Mouse (Mus musculus): ENCODE results near the gene Kcnj15. TPM values are rescaled to one million over a fixed set of nuclear protein-coding genes. Genes with fewer than 3 reads are reported as not detected.

The Kcnj15 gene
- total RNA-seq, 1 experiment: 0.04 TPM

GRCm38 (mm10) chr16:95231768-95232167 is 25.6 kb upstream of the Kcnj15 start:
- no peak overlapping the region for H3K9ac ChIP-seq (ENCODE audit: insufficient read depth, low read depth, low read length, poor library complexity, severe bottlenecking)

GRCm38 (mm10) chr16:95234891-95235548 is 22.3 kb upstream of the Kcnj15 start:
- Histone ChIP-seq H3K9me3 (ENCODE audit: control insufficient read depth, insufficient read depth, low read depth, low read length) (no peaks in the 10 kb centered on the region), H3K4me3 (ENCODE audit: insufficient read depth in 1 of 2, low read depth in 1 of 2, low read length in 2 of 2, poor library complexity in 1 of 2, severe bottlenecking in 1 of 2) (no peak overlapping the region), H3K4me1 (ENCODE audit: control insufficient read depth in 2 of 2, insufficient read depth in 2 of 2, low read length in 2 of 2, poor library complexity in 1 of 2) (no peaks in the 10 kb centered on the region), H3K36me3 (ENCODE audit: control insufficient read depth, insufficient read depth, low read length, poor library complexity, severe bottlenecking) (no peaks in the 10 kb centered on the region), H3K9ac (ENCODE audit: insufficient read depth, low read depth, low read length, poor library complexity, severe bottlenecking) (no peak overlapping the region), H3K27ac (ENCODE audit: insufficient read depth, low read depth, low read length, poor library complexity, severe bottlenecking) (no peak overlapping the region)
- no peak for DNase-seq (ENCODE audit: low read depth, low spot score)
- in situ Hi-C loops (cut with MboI; ENCODE audit: low sequenced_read_pairs in 2 of 2, unreplicated experiment in 2 of 2): no loop called here
- no peak for TF ChIP-seq ZC3H11A (IDR thresholded peaks at IDR 0.05; ENCODE audit: borderline replicate concordance, low read depth, low read length)
- no peak for TF ChIP-seq HCFC1 (IDR thresholded peaks at IDR 0.05; ENCODE audit: borderline replicate concordance, insufficient read depth, low read length)
- TF ChIP-seq ZNF384 (IDR thresholded peaks at IDR 0.05; ENCODE audit: low read depth, low read length): no peak
- TF ChIP-seq MAFK (IDR thresholded peaks at IDR 0.05; ENCODE audit: insufficient read depth, low read depth, low read length): no peak
- TF ChIP-seq CHD2 (IDR thresholded peaks at IDR 0.05; ENCODE audit: low read depth, low read length): no peak

More at GRCm38 (mm10) chr16:95231768-95232167, 25.6 kb upstream of the Kcnj15 start:
- no peak overlapping the region for H3K4me3 ChIP-seq (ENCODE audit: insufficient read depth in 1 of 2, low read depth in 1 of 2, low read length in 2 of 2, poor library complexity in 1 of 2, severe bottlenecking in 1 of 2)
- no peak for TF ChIP-seq MAFK (IDR thresholded peaks at IDR 0.05; ENCODE audit: insufficient read depth, low read depth, low read length)
- no peak for TF ChIP-seq CHD2 (IDR thresholded peaks at IDR 0.05; ENCODE audit: low read depth, low read length)
- no peaks in the 10 kb centered on the region for H3K4me1 ChIP-seq (ENCODE audit: control insufficient read depth in 2 of 2, insufficient read depth in 2 of 2, low read length in 2 of 2, poor library complexity in 1 of 2)
- H3K27ac ChIP-seq (ENCODE audit: insufficient read depth, low read depth, low read length, poor library complexity, severe bottlenecking): no peak overlapping the region
- no peak for DNase-seq (ENCODE audit: low read depth, low spot score)
- in situ Hi-C loops (cut with MboI; ENCODE audit: low sequenced_read_pairs in 2 of 2, unreplicated experiment in 2 of 2): no loop called here
- H3K9me3 ChIP-seq (ENCODE audit: control insufficient read depth, insufficient read depth, low read depth, low read length): no peaks in the 10 kb centered on the region
- no peaks in the 10 kb centered on the region for H3K36me3 ChIP-seq (ENCODE audit: control insufficient read depth, insufficient read depth, low read length, poor library complexity, severe bottlenecking)

GRCm38 (mm10) chr16:95239209-95239925 is 18.0 kb upstream of the Kcnj15 start:
- no peaks in the 10 kb centered on the region for H3K9me3 ChIP-seq (ENCODE audit: control insufficient read depth, insufficient read depth, low read depth, low read length)
- in situ Hi-C loops (cut with MboI; ENCODE audit: low sequenced_read_pairs in 2 of 2, unreplicated experiment in 2 of 2): no loop called here
- no peak overlapping the region for H3K9ac ChIP-seq (ENCODE audit: insufficient read depth, low read depth, low read length, poor library complexity, severe bottlenecking)
- no peak for DNase-seq (ENCODE audit: low read depth, low spot score)
- H3K4me3 ChIP-seq (ENCODE audit: insufficient read depth in 1 of 2, low read depth in 1 of 2, low read length in 2 of 2, poor library complexity in 1 of 2, severe bottlenecking in 1 of 2): no peak overlapping the region
- H3K36me3 ChIP-seq (ENCODE audit: control insufficient read depth, insufficient read depth, low read length, poor library complexity, severe bottlenecking): no peaks in the 10 kb centered on the region
- no peak for TF ChIP-seq MAFK (IDR thresholded peaks at IDR 0.05; ENCODE audit: insufficient read depth, low read depth, low read length)
- TF ChIP-seq ZC3H11A (IDR thresholded peaks at IDR 0.05; ENCODE audit: borderline replicate concordance, low read depth, low read length): no peak
- TF ChIP-seq CHD2 (IDR thresholded peaks at IDR 0.05; ENCODE audit: low read depth, low read length): no peak
- TF ChIP-seq ZNF384 (IDR thresholded peaks at IDR 0.05; ENCODE audit: low read depth, low read length): no peak
- TF ChIP-seq HCFC1 (IDR thresholded peaks at IDR 0.05; ENCODE audit: borderline replicate concordance, insufficient read depth, low read length): no peak
- H3K4me1 ChIP-seq (ENCODE audit: control insufficient read depth in 2 of 2, insufficient read depth in 2 of 2, low read length in 2 of 2, poor library complexity in 1 of 2): no peaks in the 10 kb centered on the region
- no peak overlapping the region for H3K27ac ChIP-seq (ENCODE audit: insufficient read depth, low read depth, low read length, poor library complexity, severe bottlenecking)

- no peak for DNase-seq (ENCODE audit: low read depth, low spot score)
- H3K36me3 ChIP-seq (ENCODE audit: control insufficient read depth, insufficient read depth, low read length, poor library complexity, severe bottlenecking): no peaks in the 10 kb centered on the region
- H3K27ac ChIP-seq (ENCODE audit: insufficient read depth, low read depth, low read length, poor library complexity, severe bottlenecking): no peak overlapping the region
- in situ Hi-C loops (cut with MboI; ENCODE audit: low sequenced_read_pairs in 2 of 2, unreplicated experiment in 2 of 2): no loop called here
- TF ChIP-seq CHD2 (IDR thresholded peaks at IDR 0.05; ENCODE audit: low read depth, low read length) (no peak), ZNF384 (IDR thresholded peaks at IDR 0.05; ENCODE audit: low read depth, low read length) (no peak), ZC3H11A (IDR thresholded peaks at IDR 0.05; ENCODE audit: borderline replicate concordance, low read depth, low read length) (no peak), MAFK (IDR thresholded peaks at IDR 0.05; ENCODE audit: insufficient read depth, low read depth, low read length) (no peak), HCFC1 (IDR thresholded peaks at IDR 0.05; ENCODE audit: borderline replicate concordance, insufficient read depth, low read length) (no peak)
- no peak overlapping the region for H3K9ac ChIP-seq (ENCODE audit: insufficient read depth, low read depth, low read length, poor library complexity, severe bottlenecking)
- H3K4me3 ChIP-seq (ENCODE audit: insufficient read depth in 1 of 2, low read depth in 1 of 2, low read length in 2 of 2, poor library complexity in 1 of 2, severe bottlenecking in 1 of 2): no peak overlapping the region
- no peaks in the 10 kb centered on the region for H3K4me1 ChIP-seq (ENCODE audit: control insufficient read depth in 2 of 2, insufficient read depth in 2 of 2, low read length in 2 of 2, poor library complexity in 1 of 2)
- H3K9me3 ChIP-seq (ENCODE audit: control insufficient read depth, insufficient read depth, low read depth, low read length): no peaks in the 10 kb centered on the region
Measured at GRCm38 (mm10) chr16:95240688-95241087, 16.7 kb upstream of the Kcnj15 start.
